Mouse (Mus musculus) midbrain, embryonic 16.5 days (tissue): ENCODE measurements at regions not wholly inside any gene's neighbourhood (a gene's known extent, or its start where the extent isn't known, plus 50 kb on each side); places are given as distances from the start of the nearest gene placed in this dataset.

ENCODE experiments used
- ATAC-seq: fragments of 200-750 bp; cut with Nextera tagmentation; 2 replicates; pipeline ENCODE4 v1.8.0; 2017; ENCODE audit warnings: moderate TSS enrichment
- H3K27ac ChIP-seq: fragments of 300-500 bp; sonication (generic); 2 replicates; pipeline ENCODE4 v1.5.1; 2014; ENCODE audit warnings: mild to moderate bottlenecking, low read length, mixed read lengths
- H3K27me3 ChIP-seq: fragments of 300-500 bp; sonication (generic); 2 replicates; pipeline ENCODE4 v1.6.1; 2014; ENCODE audit warnings: low read depth, low read length, mixed read lengths; ENCODE audit not compliant: control insufficient read depth, insufficient read depth
- H3K36me3 ChIP-seq: fragments of 300-500 bp; sonication (generic); 2 replicates; pipeline ENCODE4 v1.6.1; 2014; ENCODE audit warnings: mild to moderate bottlenecking, low read length, moderate library complexity, mixed read lengths; ENCODE audit not compliant: control insufficient read depth, insufficient read depth
- H3K4me1 ChIP-seq: fragments of 300-500 bp; sonication (generic); 2 replicates; pipeline ENCODE4 v1.6.1; 2014; ENCODE audit warnings: mild to moderate bottlenecking, low read length, mixed read lengths; ENCODE audit not compliant: control insufficient read depth, insufficient read depth
- H3K4me2 ChIP-seq: fragments of 300-500 bp; sonication (generic); 2 replicates; pipeline ENCODE4 v1.6.1; 2014; ENCODE audit warnings: mild to moderate bottlenecking, low read length, mixed read lengths
- H3K4me3 ChIP-seq: fragments of 300-500 bp; sonication (generic); 2 replicates; pipeline ENCODE4 v1.5.1; 2014; ENCODE audit warnings: low read depth, mild to moderate bottlenecking, low read length, moderate library complexity, mixed read lengths
- H3K9ac ChIP-seq: fragments of 300-500 bp; sonication (generic); 2 replicates; pipeline ENCODE4 v1.6.1; 2014; ENCODE audit warnings: low read depth, low read length, mixed read lengths
- H3K9me3 ChIP-seq: fragments of 300-500 bp; sonication (generic); replicated peaks from 2 replicates; pipeline ENCODE4 v1.6.1; 2014; ENCODE audit warnings: mild to moderate bottlenecking, low read length, mixed read lengths; ENCODE audit not compliant: control insufficient read depth, poor library complexity, severe bottlenecking
- WGBS: fragments of 180-500 bp; shearing (Covaris S2); extraction: QIAGEN DNeasy Blood & Tissue Kit; methylation state at CpG from one replicate; pipeline ENCODE4 v1.1.7; 2014; 5-methylcytosine and 5-hydroxymethylcytosine counted together

DNA sequence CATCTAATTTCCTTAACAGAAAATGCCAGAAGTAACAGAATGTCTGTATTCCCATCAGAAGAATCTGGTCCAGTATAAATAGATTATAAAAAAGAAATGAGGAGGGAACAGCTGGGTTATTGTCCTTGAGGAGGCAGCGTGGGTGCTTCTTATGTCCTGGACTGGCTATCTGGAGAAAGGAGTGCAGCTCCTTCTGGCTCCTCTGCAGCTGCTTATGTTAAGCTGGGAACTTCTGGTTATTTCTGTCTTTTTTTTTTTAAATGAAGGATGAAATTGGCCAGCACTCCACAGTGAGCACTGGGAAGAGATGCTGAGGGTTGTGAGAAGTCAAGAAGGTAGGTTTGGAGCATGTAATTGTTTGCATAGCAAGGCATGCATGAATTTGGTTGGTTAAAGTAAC lies 441.5 kb downstream of the Ebf1 start:
- ATAC-seq: no peak
- H3K9me3 ChIP-seq: no peaks in the 10 kb centered on the region
- H3K4me3 ChIP-seq: no peak overlapping the region
- no peak overlapping the region for H3K4me2 ChIP-seq
- 100% methylated on average over 1 of the region's 1 CpGs for WGBS
- H3K9ac ChIP-seq: no peak overlapping the region
- no peaks in the 10 kb centered on the region for H3K27me3 ChIP-seq
- no peak overlapping the region for H3K27ac ChIP-seq
- peaks cover 3% of the 10 kb centered on the region; the same call in 1 of the 2 replicates for H3K4me1 ChIP-seq
- no peaks in the 10 kb centered on the region for H3K36me3 ChIP-seq

DNA sequence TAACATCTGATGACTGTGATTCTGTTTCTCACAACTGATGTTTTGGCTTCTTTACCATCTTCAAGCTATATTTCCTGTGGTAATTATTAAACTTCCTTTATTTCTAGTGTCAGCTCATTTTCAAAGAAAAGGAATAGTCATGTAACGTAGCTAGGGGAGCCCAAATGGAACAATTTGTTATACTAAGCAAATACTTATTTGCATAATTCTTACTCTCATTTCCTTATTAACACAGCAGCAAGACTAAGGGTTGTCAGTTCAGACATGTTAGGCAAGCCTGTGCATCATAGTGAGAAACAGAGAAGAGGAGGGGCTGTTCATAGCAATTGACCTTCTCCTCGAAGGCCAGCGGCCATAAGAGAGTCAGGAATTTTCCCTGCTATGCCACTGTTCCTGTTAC lies 449.5 kb downstream of the Ebf1 start:
- Histone ChIP-seq H3K27ac (no peak overlapping the region), H3K4me1 (peaks cover 2% of the 10 kb centered on the region; the same call in 1 of the 2 replicates), H3K4me2 (no peak overlapping the region), H3K27me3 (no peaks in the 10 kb centered on the region), H3K9me3 (no peaks in the 10 kb centered on the region), H3K4me3 (no peak overlapping the region), H3K9ac (no peak overlapping the region), H3K36me3 (no peaks in the 10 kb centered on the region)
- 78% methylated on average over 3 of the region's 3 CpGs for WGBS
- ATAC-seq: no peak

DNA sequence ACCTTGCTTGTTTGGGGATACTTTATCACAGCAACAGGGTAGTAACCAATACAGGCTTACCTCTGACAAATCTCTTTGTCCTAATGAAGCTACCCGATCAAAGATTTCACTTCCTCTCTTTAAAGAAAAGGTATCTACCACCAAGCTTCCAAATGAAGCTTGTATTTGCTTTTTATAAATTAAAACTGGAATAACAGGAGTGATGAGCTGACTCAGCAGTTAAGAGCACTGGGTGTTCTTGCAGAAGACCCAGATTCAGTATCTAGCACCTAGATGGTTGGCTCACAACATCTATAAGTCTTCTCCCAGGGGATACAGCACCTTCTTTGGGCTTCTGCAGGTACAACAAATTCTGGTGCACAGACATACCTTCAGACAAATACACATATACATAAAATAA lies 453.2 kb downstream of the Ebf1 start:
- 82% methylated on average over 1 of the region's 1 CpGs for whole genome bisulfite sequencing
- Histone ChIP-seq H3K9ac (no peak overlapping the region), H3K4me2 (no peak overlapping the region), H3K27ac (no peak overlapping the region), H3K4me3 (no peak overlapping the region), H3K4me1 (peaks cover 2% of the 10 kb centered on the region; the same call in 1 of the 2 replicates), H3K9me3 (no peaks in the 10 kb centered on the region), H3K27me3 (no peaks in the 10 kb centered on the region), H3K36me3 (no peaks in the 10 kb centered on the region)
- ATAC-seq: no peak

DNA sequence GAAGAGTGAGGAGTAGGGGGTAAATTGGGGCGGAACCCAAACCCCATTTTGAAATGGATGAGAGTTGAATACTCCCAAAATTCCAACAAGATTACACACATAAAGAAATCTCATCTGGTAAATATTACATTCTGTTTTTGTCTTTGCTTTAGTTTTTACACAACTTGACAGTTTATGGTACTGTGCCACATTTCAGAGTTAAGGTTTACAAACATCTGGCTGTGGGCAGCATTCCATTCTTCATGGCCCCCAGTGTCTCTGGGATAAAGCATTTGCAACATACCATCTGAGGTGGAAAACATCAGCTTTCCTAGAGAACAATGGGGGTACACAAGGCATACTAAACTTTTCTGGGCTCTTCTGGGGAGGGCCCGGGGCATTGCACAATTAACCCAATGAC lies 454.1 kb downstream of the Ebf1 start:
- no peak overlapping the region for H3K9ac ChIP-seq
- 82% methylated on average over 2 of the region's 2 CpGs for WGBS
- H3K36me3 ChIP-seq: no peaks in the 10 kb centered on the region
- no peak overlapping the region for H3K27ac ChIP-seq
- no peak for ATAC-seq
- H3K4me3 ChIP-seq: no peak overlapping the region
- peaks cover 2% of the 10 kb centered on the region; the same call in 1 of the 2 replicates for H3K4me1 ChIP-seq
- H3K27me3 ChIP-seq: no peaks in the 10 kb centered on the region
- H3K4me2 ChIP-seq: no peak overlapping the region
- H3K9me3 ChIP-seq: no peaks in the 10 kb centered on the region

DNA sequence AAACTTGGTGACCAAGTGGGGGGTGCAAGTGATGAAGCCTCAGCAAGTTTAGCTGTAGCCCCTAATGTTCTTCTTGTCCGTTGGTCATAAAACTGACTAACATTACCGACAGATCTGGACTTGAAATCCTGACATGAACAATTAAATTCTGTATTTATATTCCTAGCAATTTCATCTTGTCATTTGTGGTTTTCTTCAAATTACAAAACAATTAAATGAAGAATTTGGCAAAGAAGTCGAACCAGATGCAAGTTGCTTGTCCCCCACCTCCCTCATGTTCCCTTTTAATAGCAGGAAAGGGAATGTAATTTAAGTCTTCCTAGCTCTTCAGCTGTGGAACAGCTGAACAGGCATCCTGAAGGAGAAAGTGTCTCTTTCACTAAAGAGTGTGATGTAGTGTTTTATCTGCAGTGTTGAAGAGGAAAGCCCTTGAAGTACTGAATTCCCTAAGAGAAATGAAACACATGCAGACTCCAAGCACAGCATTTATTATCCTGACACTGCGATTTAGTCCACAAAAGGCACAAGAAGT lies 467.5 kb downstream of the Ebf1 start:
- Histone ChIP-seq H3K27ac (no peak overlapping the region), H3K36me3 (no peaks in the 10 kb centered on the region), H3K4me3 (no peak overlapping the region), H3K9me3 (no peaks in the 10 kb centered on the region), H3K9ac (no peak overlapping the region), H3K27me3 (no peaks in the 10 kb centered on the region), H3K4me1 (no peaks in the 10 kb centered on the region), H3K4me2 (no peak overlapping the region)
- no peak for ATAC-seq
- 78% methylated on average over 4 of the region's 4 CpGs for WGBS

DNA sequence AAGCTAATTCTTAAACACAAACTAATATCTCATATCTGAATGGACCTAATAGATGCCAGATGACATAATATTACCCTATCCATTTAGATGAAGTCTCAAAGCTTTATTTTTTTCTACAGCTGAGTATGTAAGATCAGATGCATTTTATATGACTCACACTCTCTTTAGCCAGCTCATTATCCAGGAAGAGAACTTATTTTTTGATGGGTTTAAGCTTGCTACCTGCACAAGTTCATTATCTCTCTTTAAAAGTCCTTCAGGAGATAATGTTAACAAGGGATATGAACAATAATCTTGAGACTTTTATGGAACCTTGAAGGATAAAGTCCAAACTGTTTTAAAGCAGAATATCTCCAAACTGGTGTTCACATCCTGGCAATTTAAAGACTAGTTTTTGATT lies 468.0 kb downstream of the Ebf1 start:
- Histone ChIP-seq H3K4me3 (no peak overlapping the region), H3K4me2 (no peak overlapping the region), H3K27me3 (no peaks in the 10 kb centered on the region), H3K9ac (no peak overlapping the region), H3K9me3 (no peaks in the 10 kb centered on the region), H3K36me3 (no peaks in the 10 kb centered on the region), H3K27ac (no peak overlapping the region), H3K4me1 (no peaks in the 10 kb centered on the region)
- ATAC-seq: no peak

DNA sequence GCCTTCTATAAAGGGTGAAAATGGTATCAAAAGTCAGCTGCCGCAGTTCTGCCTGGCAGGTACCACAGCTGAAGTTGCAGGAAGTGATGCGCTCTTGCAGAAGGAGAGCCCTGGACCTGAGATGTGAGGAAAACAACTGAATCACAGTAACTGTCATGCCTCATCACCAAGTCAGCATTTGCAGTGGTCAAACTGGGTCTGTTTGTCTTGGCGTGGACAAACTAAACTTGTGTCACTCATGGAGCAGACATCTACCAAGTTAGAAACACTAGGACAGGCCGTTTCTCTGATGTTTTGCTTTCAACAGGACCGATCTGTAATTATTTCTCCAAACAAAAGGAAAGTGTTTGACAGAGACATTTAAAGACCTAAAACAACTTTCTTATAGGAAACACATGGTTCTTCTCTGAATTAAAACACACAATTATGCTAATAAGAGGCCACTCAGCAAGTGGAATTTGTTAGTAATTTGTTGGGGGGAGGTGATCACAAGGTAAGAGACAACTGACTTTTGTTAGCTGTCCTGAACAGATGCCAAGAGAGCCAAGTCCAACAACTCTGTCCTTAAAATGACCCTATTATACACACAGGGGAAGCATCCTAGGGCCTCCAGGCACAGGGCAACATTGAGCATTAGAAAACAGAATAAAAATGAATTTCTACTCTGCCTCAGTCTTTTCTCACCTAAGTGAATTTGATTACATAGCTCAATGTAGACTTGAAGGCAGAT lies 470.2 kb downstream of the Ebf1 start:
- Histone ChIP-seq H3K4me2 (no peak overlapping the region), H3K4me1 (no peaks in the 10 kb centered on the region), H3K27me3 (no peaks in the 10 kb centered on the region), H3K4me3 (no peak overlapping the region), H3K9me3 (no peaks in the 10 kb centered on the region), H3K27ac (no peak overlapping the region), H3K9ac (no peak overlapping the region), H3K36me3 (no peaks in the 10 kb centered on the region)
- 81% methylated on average over 5 of the region's 5 CpGs for WGBS
- no peak for ATAC-seq

DNA sequence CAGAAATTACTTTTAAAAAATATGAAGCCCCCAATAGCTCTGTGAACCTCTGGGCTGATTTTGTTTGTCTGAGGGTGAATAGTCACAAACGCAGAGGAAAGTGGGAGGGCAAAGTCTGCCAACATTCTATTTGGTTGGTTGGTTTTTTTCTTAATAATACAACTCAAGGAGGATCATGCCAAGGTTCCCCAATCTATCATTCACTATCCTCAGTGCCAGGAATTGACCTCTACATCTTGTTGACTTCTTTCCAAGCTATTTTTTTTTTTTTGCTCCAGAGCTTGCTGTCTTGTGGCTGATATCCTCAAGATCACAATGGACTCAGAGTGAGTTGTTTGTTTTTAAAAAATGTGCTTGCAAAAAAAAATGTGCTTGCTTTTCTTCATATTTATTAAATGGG lies 471.2 kb downstream of the Ebf1 start:
- H3K4me1 ChIP-seq: no peaks in the 10 kb centered on the region
- no peak overlapping the region for H3K27ac ChIP-seq
- no peak overlapping the region for H3K4me3 ChIP-seq
- no peak overlapping the region for H3K4me2 ChIP-seq
- H3K9ac ChIP-seq: no peak overlapping the region
- no peak for ATAC-seq
- WGBS: 83% methylated on average over 1 of the region's 1 CpGs
- H3K36me3 ChIP-seq: no peaks in the 10 kb centered on the region
- H3K27me3 ChIP-seq: no peaks in the 10 kb centered on the region
- H3K9me3 ChIP-seq: no peaks in the 10 kb centered on the region

DNA sequence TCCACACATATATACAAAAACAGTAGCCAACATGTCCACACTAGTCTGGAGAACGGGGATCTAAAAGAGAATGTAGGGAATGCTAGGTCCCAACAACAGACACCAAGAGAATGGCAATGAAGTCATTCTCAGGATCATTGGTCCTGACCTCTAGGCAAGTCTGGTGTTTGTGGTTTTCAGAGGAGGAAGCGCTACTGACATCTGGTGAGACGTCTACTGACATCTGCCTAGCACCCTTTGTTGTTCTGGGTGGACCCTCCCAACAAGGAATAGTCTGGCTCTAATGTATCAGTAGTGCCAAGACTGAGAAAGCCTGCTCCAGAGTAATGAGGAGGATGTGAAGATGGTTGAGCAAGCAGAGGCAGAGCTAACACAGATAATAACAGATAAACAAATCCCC lies 472.4 kb downstream of the Ebf1 start:
- Histone ChIP-seq H3K4me1 (no peaks in the 10 kb centered on the region), H3K9me3 (no peaks in the 10 kb centered on the region), H3K4me3 (no peak overlapping the region), H3K4me2 (no peak overlapping the region), H3K27me3 (no peaks in the 10 kb centered on the region), H3K9ac (no peak overlapping the region), H3K36me3 (no peaks in the 10 kb centered on the region), H3K27ac (no peak overlapping the region)
- WGBS: 81% methylated on average over 3 of the region's 3 CpGs
- ATAC-seq: no peak
